Mouse (Mus musculus): ENCODE data around the gene Bri3bp.

Gene Bri3bp

DNA sequence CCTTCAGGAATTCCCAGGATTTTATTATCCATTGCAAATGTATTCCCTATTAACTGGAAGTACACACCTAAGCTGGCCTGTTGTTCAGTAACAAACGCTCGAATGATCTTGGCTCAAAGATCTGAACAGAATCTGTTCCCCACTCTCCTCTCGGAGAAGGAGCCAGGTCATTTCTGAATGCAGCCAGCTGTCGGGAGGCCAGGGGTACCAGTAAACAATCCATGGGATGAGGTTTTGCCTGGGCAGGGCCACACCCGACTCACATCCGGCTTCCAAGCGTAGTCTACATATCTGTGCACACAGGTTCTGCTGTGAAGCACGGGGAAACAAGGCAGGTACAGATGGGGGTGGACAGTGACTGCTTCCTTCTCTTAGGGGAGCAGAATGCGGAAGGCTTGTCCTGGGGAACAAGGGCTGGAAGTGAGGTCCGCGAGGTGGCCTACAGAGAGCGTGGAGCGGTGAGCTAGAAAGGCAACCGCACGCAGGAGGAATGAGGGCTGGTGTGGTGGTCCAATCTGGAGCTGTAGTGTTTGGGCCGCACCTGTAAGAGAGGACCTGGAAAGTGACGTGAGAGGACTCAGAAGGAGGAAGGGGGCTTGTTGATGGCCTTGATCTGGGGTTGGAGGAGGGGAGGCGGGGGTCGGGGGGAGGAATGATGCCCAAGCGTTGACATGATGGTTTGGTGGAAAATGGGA lies 34.9 kb upstream of the Bri3bp start:
- no peak for TF ChIP-seq GATA4 (IDR thresholded peaks at IDR 0.05; ENCODE audit: insufficient replicate concordance, low read length)

DNA sequence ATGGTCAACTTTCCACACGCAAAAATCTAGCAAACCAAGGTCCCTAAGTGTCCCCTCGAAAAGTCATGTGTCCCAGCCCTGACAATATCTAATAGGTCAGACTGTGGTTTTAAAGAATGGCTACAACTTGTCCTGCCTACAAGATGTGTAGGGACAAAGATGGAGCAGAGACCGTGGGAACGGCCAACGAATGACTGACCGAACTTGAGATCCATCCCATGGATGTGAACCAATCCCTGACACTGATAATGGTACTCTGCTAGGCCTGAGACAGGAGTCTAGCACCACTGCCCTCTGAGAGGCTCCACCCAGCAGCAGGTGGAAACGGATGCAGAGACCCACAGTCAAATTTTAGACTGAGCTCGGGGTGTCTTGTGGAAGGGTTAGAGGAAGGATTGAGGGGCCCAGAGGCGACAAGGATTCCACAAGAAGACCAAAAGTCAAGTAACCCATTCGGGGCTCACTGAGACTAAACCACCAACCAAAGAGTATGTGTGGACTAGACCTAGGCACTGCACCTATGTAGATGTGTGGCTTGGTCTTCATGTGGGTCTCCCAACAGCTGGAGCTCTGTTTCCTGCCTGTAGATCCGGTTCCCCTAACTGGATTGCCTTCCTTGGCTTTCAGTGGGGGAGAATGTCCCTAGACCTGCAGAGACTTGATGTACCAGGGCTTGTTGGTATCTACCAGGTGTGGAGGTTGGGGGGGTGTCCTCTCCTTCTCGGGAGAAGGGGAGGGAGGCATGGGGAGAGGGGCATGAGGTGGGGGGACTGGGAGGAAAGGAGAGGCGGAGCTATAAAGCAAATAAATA lies 34.1 kb upstream of the Bri3bp start:
- TF ChIP-seq GATA4 (IDR thresholded peaks at IDR 0.05; ENCODE audit: insufficient replicate concordance, low read length), result no peak

DNA sequence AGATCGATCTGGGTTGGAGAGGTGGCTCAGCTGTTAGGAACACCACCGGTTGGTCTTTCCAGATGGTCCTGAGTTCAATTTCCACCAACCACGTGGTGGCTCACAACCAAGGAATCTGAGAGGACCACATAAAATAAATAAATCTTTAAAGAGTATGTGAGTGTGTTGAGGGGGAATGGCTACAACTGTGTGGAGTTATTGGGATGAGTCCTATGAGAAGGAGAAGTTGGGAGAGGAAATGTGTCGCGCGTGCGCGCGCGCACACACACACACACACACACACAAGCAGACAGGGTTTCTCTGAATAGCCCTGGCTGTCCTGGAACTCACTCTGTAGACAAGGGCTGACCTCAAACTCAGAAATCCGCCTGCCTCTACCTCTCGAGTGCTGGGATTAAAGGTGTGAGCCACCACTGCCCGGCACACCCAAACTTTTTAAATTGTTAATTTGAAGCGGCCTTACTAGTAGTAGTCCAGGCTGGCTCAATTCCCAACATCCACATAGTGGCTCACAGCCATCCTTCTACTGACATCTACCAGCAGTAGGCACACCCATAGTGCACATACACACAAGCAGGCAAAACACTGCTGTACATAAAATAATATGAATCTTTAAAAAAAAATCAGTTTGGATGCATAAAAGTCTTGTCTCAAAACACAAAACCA lies 33.3 kb upstream of the Bri3bp start:
- no peak for TF ChIP-seq GATA4 (IDR thresholded peaks at IDR 0.05; ENCODE audit: insufficient replicate concordance, low read length)

DNA sequence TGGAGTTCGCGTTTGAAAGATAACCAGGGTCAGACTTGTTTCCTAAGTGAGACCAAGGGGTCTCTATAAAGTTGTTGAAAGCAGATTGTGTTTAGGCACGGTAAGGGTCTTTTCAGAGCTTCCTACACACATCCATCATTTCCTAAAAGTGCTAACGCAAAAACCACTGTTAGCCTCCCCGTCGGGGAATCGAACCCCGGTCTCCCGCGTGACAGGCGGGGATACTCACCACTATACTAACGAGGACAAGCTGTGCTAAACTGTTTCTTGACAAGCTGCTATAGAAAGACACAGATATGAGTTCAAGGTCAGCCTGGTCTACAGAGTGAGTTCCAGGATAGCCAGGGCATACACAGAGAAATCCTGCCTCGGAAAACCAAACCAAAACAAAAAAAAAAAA lies 32.5 kb upstream of the Bri3bp start:
- 0 out of 2 replicates have a peak, but pooled peaks have one; percentile 34 for TF ChIP-seq GATA4 (IDR thresholded peaks at IDR 0.05; ENCODE audit: insufficient replicate concordance, low read length)

DNA sequence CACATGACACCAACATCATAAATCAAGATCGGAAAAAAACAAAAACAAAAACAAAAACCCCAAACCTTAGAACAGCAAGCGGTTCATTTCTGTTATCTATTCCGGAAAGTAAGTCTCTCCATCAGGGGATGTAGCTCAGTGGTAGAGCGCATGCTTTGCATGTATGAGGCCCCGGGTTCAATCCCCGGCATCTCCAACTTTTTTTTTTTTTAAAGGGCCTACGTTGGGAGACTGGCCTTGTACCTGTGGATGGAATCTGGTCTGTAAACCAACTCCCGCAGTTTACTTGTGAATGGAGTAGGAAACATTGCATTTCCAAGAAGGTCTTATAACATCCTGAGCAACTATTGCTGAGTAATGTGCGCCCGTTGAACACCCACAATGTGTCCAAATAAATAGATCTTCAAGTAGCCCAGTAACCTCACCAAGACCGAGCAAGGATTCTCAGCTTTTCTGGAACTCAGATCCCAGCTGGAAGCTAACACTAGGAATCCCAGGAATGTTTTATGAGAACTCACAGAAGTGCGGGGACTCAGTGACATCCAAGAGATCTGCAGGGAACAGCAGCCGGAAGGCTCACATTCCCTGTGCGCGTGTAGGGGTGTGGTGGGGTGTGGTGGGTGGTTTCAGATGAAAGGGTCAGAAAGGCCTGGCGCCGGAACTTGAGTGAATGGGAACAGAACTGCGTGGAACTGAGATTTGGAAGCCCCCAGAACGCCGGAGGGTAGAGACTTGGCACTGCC lies 31.8 kb upstream of the Bri3bp start:
- TF ChIP-seq GATA4 (IDR thresholded peaks at IDR 0.05; ENCODE audit: insufficient replicate concordance, low read length), result peak; percentile 21; the same call in 1 of the 2 replicates

DNA sequence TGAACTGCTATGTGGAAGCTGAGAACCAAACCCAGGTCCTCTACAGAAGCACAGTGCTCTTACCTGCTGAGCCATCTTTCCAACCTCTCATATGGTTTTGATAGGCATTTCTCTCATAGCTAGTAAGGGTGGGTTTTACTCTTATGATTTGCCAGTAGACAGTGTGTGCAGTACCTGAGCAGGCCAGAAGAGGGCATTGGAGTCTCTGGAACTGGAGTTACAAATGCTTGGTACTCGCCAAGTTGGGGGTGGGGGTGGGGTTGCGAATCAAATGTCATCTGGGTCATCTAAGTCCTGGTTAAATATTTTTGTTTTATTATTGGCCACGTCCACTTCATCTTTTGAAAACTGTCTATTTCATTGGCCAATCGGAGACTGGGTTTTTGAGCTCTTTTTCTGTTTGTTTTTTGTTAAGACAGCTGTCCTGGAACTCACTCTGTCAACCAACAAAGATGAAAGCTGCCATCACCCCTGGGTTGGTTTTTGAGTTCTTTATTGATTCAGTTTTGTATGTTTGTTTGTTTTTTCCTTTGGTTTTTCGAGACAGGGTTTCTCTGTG lies 29.3 kb upstream of the Bri3bp start:
- no peak for TF ChIP-seq GATA4 (IDR thresholded peaks at IDR 0.05; ENCODE audit: insufficient replicate concordance, low read length)

DNA sequence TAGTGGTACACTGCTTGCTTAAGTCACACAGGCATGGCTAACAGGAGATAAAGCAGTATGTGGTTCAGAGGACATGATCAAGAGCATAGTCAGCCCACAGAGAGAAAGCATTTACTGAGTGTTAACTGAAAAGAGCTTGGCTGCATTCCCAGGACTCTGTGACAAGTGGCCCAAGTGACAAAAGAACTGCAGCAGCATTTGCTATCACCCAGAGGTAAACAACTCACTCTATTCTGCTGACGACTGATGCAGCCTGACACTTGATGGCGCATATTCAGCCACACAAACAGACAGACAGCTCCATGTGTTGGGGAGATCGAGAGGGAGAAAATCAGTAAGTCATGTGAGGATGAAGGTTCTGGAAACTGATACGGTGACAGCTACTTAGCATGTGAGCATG lies 27.6 kb upstream of the Bri3bp start:
- no peak for TF ChIP-seq GATA4 (IDR thresholded peaks at IDR 0.05; ENCODE audit: insufficient replicate concordance, low read length)

DNA sequence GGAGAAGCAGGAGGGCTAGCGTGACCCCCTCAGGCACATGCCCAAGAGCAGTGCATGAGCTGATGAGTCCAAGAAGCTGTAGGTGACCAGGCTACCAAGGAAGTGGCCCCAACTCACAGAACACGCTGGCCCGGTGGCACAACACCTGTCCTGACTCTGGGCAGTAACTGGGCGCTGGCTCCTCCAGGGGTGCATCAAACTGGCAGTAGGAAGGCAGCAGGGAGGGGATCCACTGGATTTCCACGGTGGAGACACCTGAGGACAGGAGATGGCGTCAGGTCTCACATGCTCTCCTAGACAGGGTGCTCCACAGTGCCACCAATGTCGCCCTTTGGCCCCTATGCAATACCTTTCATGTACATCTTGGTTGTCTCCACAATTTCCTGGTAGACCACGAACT lies 25.2 kb upstream of the Bri3bp start:
- no peak for TF ChIP-seq GATA4 (IDR thresholded peaks at IDR 0.05; ENCODE audit: insufficient replicate concordance, low read length)

DNA sequence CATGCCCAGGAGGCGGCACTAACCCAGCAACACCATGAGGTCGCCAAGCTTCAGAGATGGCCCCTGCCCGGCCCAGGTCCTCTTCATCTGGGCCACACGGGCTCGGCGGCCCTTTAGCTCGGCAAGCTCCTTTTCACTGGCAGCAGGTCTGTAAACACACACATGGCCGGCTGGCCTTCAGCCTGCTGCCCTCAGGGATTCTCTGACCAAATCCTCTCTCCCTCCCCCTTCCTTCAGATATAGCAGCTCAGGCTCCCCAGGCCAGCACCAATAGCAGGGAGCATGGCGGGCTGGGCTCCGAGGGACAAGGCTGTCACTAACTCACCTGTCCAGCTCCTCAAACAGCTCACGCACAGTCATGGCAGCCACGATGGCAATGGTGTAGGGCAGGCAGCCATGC lies 22.7 kb upstream of the Bri3bp start:
- TF ChIP-seq GATA4 (IDR thresholded peaks at IDR 0.05; ENCODE audit: insufficient replicate concordance, low read length), result no peak

DNA sequence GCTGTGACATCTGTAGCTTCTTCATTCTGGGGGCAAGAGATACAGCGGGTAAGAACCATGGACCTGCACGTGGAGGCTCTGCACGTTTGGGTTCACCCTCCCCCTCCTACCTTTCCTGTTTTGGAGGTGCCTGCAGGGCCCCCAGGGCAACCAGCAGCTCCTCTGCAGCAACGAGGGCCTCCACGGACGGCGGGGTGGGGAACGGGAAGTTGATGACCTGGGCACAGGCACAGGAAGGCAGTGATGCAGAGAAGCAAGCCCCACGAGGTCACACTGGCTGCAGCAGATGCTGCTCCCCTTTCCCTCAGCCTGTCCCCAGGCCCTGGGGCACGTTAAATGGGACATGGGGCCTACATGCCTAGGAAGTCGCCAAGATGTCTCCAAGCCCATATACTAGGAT lies 22.2 kb upstream of the Bri3bp start:
- TF ChIP-seq GATA4 (IDR thresholded peaks at IDR 0.05; ENCODE audit: insufficient replicate concordance, low read length), result no peak

DNA sequence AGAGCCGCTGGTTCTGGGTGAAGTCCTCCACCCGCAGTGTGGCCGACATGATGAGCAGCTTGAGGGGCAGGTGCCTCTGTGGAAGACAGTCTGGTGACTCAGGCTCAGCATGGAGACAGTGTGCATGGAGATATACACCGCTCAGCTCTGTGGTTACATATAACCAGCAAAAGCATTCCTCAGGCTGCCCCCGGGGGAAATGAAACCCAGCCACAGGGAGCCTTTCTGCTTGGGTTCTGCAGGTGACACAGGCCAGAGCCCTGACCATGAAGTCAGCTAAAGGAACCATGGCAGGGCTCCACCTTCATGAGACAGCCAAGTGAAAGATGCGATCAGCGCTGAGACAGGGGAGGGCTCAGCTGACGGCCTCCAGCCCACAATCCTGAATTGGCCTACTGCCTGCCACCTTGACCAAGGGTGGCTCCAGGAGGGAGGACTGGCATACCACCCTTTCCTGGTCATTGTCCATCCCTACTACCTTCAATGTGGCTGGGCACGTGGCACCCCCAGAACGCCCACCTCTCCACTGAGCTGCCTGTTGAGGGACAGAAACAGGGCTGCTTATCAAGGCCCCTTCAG lies 15.6 kb upstream of the Bri3bp start:
- TF ChIP-seq GATA4 (IDR thresholded peaks at IDR 0.05; ENCODE audit: insufficient replicate concordance, low read length), result no peak

DNA sequence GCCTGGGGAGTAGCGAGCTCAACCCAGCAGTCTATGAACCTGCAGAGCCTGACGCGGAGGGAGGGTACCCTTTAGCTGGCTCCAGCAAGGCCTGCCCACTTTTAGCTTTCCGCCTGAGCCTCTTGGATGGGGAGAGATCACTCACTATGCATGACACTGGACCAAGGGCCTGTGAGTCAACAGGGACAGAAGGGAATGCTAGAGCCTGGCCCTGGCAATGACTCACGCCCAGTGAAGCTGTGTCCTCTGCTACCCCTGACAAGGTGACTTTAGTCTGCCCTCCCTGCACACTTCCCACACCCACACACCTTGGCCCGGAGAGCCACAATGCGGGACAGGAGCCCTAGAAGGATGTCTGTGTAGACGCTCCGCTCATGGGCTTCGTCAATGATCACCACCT lies 15.0 kb upstream of the Bri3bp start:
- no peak for TF ChIP-seq GATA4 (IDR thresholded peaks at IDR 0.05; ENCODE audit: insufficient replicate concordance, low read length)

DNA sequence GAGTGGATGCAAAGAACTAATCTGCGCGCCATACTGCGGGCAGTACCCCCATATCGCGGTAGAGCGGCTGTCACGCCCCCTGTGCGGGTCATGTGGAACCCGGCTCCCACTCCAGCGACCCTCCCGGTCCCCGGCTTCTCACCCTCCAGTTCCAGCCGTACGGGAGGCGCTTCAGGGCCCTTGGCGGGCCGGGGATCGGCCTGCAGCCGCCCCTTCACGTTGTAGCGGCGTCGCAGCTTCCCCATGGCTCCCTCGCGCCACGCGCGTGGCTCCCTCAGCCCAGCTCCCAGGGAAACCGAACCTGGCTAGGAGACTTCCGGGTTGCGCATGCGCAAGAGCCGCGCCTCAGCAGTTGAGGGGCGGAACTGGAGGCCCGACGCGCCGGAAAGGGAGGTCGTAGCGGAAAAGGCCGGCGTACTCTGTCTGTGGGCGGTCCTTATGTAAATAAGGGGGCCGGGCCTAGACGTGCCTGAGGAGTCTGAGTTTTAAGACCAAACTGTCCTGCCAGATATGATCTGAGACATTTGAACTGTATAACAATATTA lies 7.5 kb upstream of the Bri3bp start, which contains the start of gene Dhx37:
TSS of gene Dhx37 (minus strand) at position 329 of the 545 bp plus-strand sequence.
- no peak for TF ChIP-seq GATA4 (IDR thresholded peaks at IDR 0.05; ENCODE audit: insufficient replicate concordance, low read length)

DNA sequence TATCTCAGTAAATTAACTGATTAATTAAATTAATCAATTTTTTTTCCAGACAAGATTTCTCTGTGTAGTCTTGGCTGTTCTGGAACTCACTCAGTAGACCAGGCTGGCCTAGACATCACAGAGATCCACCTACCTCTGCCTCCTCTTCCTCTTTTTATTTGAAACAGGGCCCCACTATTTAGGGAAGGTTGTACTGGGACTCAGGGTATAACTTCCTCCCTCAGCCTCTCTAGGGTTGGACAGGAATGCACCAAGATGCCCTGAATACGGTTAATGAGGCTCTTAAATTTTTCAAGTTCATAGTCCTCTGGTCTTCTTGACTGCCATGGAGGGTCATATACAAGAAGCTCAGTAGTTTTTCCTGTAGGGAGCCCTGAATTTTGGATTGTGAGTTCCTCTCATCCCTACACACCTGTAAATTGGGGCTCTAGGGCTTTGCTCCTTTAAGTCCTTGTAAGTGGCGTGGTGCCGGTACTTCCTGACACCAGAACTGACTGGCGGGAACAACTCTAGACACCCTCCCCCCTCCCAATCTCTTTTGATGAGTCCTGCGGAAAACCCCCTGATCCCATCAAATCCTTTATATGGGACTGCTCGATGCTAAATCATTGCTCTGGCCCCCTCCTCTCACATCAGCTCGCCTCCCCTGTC lies 660 bp upstream of the Bri3bp start:
- no peak for TF ChIP-seq GATA4 (IDR thresholded peaks at IDR 0.05; ENCODE audit: insufficient replicate concordance, low read length)

All from liver, adult (tissue).